Mouse (Mus musculus): Measurements from ENCODE around the gene Nfat5. TPM values are rescaled to one million over a fixed set of nuclear protein-coding genes. Genes with fewer than 3 reads are reported as not detected.
A peak's percentile ranks its signal among the peaks of the same experiment; 100 is the strongest.

The Nfat5 gene
- total RNA-seq (2021): 100 to 1,000 TPM in 1 of 2 experiments, 10 to 100 TPM in 1; 68.6 to 138 TPM
- long read RNA-seq, experiment 1, partial matches to known transcripts: 3 of 9 reads
- long read RNA-seq, experiment 1, other reads (novel, unspliced or antisense): 4 of 9 reads
- long read RNA-seq, experiment 2, full-length matches to known transcripts: 5 of 8 reads
- long read RNA-seq, experiment 2, partial matches to known transcripts: 0 of 8 reads
- long read RNA-seq, experiment 2, other reads (novel, unspliced or antisense): 3 of 8 reads

DNA sequence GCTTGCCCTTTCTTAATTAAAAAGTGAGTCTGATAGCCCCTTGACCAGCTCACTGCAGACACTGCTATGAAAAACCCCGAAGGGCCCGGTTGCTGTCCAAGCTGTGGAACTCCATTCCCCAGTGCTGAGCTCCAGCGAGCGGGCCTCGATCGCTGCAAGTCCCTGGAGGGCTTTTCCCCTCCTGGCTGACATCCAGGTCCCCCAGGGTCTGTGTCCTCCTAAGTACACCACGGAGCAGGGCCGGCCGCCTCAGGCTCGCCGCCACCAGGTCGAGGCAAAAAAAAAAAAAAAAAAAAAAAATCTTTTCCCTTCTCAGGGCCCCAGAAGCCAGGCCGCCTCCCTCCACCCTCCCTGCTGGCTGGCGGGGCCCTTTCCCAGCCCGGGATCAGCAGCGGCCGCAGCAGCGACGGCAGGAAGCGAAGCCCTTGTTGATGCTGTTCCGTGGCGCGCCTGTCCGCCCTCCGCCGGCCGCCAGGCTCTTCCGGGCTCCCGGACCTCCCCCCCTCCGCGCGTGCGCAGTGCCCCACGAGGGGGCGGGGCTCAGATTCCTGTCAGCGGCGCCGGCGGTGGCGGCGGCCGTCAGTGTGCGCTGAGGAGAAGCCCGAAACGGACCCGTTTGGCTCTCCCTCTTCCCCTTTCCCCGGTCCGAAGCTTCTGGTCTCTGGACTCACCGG lies at the start of gene Nfat5:
Gene Nfat5 (plus strand): TSS at position 543 of the 674 bp plus-strand sequence.
- DNase-seq: peak; percentile 99

DNA sequence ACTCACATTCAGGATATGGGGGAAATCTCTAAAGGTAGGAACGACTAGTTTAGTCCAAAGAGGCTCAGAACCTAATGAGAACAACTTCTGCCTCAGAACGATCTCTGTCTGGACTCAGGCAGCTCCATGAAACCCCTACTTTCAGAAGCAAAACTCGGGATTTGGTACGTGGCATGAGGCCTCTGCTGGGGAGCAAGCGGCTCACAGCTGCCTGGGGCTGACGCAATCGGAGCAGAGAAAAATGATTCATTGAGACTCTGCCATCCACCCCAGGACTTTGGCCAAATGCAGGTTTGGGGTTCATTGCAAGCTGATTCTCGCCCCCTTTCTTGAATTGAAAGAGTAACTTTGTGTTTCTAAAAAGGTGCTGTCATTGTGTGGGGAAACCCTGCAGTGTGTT lies 49.1 kb upstream of the Nfat5 start:
- DNase-seq: peak; percentile 56

DNA sequence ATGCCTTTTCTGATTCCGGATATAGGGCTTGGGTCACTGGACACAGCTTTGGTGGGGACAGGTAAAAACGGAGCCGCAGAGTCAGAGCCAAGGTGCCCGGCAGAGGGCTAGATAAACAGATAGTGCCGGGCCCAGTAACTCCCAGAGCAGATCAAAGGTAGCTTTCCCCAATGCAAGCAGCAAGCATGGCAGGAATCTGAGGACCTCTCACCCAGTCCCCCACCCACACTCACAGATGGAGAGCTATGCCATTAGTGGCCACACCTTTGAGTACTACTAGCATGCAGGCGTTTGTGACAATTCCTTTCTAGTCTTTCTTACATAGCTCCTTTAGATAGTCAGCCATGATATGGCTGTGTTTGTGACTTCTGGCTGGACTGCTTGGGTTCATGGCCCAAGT lies 44.8 kb upstream of the Nfat5 start:
- no peak for DNase-seq

DNA sequence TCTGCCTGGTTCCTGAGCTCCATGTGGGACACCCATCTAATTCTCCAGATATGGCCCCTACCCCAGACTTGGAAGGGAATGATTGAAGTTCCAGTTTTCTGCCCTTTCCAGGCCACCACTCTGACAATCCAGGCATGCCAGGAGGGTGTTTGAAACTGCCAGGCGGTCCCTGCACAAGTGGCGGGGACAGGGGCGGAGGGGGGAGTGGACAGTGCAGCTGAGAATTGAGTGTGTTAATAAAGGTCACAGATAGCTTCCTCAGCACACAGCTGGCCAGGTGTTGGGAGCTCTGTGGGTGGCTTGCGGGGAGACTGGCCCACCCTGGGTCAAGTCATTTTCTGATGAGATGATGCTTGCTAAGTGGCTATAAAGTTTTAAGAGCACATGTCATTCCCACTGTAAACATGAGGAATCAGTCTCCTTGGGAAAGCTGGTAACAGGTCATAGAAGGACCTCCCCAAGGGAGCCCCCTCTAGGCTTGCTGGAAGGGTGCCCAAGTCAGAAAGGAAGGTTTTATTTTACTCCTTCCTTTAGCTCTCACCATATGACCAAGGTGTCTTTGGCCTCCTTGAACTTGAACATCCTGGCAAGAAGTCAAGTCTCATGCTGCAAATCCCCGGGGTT lies 41.7 kb upstream of the Nfat5 start:
- DNase-seq: no peak

DNA sequence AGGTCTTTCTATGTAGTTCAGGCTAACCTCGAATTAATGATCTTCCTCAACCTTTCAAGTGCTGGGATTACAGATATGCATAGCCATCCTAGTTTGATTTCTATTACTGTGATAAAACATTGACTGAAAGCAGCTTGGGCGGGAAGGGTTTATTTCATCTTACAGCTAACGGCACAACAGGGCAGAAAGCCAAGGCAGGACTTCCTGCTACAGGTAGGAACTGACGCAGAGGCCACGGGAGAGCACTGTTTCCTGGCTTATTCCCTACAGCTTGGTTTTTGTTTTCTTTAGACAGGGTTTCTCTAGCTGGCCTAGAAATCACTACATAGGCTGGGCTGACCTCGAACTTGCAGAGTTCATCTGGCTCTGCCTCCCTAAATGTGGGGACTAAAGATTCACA lies 40.1 kb upstream of the Nfat5 start:
- no peak for DNase-seq

DNA sequence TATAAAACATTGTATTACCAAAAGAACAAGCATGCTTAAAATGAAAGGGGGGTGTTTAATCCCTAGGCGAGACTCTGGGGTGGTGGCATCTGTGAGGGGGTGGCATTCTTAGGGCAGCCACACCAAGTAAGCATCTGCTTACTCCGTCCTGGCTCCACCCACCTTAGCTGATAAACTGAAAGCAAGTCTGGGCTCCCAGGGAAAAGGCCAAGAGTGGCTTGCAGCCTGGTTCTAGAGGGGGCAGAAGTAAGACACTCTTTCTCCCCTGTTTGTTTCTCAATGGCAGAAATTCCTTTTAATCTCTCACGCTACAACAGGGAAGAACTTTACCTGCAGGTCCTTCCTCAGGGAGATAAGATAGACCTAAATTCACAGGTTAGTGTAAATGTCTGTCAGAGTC lies 38.9 kb upstream of the Nfat5 start:
- DNase-seq: peak; percentile 37

DNA sequence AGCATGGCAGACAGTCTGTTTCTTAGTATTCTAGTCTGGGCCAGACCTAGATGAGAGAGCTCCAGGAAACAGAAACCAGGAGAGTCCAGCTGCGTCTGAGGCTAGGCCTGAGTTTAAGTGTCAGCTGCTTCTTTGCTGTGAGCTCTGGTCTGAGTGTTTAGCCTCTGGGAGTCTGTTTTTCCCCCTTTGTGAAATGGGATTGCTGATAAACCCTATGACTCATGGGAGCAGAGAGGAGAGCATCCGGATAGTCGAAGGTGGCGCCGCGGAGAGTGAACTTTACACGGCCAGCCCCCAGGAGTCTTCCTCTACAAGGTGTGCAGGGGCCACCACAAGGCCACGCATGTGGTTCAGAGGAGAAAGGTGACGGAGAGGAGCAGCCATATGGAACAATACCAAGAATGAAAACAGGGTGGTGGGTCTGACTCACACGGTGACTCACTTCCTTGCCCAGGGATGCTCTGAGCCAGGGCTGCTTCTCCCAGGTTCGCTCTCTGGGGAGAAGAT lies 38.3 kb upstream of the Nfat5 start:
- peak; percentile 57 for DNase-seq

DNA sequence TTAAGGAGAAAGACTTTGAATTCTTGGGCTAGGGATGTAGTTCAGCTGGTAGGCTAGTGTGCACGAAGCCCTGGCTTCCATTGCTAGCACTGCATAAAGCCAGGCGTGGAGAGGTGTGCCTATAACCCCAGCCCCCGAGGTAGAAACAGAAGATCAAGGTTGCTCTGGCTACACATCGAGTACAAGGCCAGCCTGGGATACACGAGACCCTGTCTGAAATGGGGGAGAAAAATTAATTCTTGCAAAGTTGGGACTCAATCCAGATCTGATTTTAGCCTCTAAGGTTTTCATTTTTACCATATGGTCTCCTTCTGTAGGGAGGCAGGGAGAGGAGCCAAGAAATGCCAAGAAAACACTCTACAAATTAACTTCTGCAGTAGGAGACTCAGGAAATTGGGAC lies 36.0 kb upstream of the Nfat5 start:
- DNase-seq: no peak

DNA sequence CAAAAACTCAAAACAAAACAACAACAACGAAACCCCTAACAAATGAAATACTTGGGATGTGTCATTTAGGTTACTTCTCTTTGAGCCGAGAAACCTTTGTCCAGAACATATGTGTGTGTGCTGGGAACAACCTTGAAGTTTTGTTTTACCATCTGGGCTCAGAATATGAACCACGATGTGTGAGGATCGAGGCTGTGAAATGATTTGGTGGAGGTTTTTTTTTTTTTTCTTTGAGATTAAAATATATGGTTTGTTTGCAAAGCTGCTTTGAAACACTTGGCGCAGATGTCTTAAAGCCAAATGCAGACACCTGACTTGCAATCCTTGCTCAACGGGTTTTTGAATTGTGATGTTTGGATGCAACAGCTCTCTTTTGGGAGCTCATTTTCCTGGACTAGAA lies 33.1 kb upstream of the Nfat5 start:
- DNase-seq: no peak

DNA sequence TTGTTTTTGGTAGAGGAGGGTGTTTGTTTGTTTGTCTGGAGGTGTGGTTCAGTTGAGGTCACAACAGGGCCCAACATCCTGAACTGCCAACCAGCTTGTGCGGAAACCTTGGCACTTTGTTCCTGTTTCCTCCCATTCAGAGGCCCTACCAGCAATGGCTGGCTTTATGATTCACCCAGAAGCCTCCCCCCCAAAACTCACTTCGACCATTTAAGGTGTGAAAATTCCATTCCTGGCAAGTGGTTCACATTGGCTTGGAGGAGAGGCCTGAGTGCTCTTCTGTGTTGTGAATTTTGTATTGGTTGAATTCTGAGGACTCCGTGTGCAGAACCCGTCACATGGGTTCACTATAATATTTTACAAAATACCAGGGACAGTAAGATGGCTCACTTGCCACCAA lies 32.1 kb upstream of the Nfat5 start:
- no peak for DNase-seq

DNA sequence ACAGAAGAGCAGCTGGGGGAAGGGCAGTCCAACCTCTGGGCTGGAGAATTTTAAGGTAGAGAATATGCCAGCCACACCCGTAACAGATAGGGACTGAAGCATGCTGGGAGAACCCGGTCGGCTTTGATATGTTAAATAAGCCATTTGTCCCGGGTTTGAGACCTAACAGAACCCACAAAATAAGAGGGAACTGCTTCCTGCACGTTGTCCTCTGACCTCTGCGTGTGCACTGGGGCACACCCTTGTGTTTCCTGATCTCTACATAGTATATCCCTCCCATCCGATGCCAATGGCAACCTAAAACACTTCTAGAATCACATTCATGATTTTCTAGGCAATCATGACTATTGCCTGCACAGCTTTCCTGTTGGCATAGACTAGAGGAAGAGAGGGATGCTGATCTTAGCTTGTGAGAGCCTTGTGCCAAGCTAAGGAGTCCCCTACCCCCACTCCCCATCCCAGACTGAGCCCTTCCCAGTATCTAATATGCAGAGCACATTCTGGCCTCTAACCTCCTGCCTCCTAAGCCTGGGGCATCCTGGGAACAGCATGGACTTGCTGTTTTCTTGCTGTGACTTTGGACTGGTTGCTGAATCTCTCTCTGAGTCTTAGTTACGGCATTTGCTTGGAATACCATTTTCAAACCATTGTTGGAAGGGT lies 31.1 kb upstream of the Nfat5 start:
- no peak for DNase-seq

DNA sequence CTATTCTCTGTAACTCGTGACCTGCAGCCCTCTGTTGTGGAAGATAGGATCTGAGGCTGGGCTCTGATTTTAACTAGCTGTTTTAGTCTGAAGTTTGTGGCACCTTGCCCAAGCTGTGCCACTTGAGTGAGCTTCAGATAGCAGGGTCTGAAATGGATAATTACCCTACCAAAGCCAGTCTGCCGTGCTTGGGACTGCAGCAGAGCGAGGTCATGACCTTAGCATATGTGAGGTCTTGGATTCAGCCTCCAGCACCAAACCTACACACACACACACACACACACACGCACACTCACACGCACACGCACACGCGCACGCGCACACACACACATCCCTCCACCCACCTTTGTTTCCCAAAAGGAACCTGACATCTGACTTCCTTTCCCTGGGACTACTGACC lies 27.5 kb upstream of the Nfat5 start:
- DNase-seq: no peak

DNA sequence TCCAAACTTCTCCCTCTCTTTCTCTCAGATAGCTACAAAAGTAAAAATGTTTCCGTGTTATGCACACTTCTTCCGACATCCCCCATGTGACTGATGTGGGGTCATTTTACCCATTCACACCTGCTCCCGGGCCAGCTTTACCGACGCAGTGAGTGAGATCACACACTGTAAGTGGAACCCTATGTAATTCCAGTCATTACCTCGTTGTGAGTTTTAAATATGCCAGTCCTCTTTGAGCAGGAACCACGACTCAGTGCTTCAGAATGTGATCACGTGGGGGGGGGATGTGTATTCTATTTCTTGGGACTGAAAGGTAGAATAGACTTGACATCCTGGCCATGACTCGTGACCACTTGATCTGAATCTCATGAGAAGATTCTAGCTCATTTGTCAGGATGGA lies 24.8 kb upstream of the Nfat5 start:
- DNase-seq: no peak

DNA sequence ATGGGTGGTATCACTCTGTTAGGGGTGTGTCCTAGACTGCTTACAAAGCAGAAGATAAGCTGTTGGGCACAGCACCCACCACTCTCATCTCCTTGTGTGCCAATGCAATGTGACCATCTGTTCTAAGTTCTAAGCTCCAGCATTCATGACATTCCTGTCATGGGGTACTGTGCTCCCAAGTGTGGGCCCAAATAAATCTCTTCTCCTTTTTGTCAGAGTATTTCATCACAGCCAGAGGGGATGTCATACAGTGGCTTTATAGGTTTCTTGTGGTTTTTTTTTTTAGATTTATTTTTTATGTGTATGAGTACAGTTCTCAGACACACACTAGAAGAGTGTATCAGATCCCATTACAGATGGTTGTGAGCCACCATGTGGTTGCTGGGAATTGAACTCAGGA lies 24.1 kb upstream of the Nfat5 start:
- DNase-seq: no peak

DNA sequence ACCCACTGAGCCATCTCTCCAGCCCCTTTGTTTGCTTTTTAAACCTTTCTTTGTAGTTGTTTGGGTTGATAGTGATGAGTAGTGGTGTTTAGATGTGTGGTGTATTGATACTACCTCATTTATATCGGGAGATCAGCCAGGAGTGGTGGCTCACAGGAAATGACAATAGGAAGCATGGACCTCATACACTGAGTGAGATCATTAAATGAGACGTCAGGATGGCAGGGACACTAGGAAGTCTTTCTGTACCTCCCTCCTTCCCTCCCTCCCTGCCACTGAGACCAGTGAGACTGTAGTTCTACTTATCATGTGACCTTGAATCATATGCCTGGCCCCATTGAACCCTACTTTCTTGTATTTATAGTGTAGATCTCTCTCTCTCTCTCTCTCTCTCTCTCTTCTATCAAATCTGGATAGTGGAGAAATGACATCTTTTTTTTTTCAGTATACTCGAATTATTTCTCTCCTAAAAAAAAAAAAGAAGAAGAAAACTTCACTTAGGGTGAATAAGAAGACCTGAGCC lies 23.6 kb upstream of the Nfat5 start:
- no peak for DNase-seq

DNA sequence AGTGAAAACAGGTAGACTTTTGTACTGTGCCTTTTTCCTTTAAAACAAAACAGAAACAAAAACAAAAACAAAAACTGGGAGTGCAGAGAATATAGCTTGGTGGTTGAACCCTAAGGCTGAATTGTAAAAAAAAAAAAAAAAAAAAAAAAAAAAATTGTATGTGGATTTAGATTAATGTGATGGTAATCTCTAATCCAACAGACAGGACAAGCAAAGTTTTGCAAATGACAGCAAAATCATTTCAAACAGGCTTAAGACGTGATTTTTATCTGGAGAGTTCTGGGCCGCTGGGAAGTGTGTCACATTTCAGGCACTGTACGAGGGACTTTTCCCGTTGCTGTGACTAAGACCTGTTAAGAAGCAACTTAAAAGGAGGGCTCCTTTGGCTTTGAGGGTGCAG lies 23.0 kb upstream of the Nfat5 start:
- DNase-seq: no peak

DNA sequence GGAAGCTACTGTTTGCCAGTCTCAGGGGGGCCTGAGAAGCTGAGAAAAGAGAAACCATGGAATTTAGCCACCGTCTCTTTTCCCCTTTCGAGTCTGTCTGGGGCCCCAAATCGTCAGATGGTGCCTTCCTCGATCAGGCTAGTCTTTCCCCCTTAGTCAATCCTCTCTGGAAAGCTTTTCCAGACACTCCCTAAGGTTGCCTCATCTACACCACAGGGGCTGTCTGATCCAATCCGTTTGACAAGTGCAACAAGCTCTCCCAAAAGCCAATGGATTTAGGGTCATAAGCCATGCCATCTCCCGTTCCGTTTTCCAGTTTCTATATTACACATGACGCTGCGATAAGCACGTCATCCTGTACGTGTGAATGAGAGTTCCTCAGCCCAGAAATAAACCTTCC lies 22.5 kb upstream of the Nfat5 start:
- DNase-seq: no peak

DNA sequence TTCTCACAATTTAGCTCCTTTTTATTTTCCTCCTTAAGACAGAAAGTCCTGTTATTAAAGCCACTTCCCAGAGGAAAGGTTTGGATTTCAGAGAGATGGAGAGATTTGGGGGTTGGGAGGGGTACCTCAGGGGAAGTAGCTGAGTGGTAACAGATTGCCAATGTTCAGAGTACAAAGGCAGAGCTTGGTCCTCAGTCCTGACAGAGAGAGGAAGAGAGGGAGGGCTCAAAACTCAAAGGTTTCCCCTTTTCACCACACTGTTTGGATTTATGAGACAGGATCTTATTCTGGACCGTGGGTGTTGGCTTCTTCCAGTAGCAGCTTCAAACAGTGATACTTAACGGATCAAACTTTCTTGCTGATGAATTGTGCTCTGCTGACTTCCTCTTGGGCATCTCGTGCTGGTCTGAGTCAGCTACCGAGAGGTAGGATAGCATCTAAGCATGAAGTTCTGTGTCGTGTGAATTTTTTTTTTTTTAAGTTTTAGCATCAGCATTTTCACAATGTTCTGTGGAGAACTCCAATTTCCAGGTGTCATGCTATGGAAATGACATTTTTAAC lies 15.9 kb upstream of the Nfat5 start:
- DNase-seq: no peak

DNA sequence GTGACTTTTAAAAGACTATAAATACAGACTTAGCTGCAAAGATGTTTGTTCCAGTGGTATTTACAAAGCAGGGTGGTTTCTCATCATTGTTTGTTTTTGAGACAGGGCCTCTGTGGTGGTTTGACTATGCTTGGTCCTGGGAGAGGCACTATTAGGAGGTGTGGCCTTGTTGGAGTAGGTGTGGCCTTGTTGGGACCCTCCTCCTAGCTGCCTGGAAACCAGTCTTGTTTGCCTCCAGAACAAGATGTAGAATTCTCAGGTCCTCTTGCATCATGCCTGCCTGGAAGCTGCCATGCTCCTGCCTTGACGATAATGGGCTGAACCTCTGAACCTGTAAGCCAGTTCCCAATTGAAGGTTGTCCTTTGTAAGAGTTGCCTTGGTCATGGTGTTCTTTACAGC lies 14.7 kb upstream of the Nfat5 start:
- DNase-seq: no peak

DNA sequence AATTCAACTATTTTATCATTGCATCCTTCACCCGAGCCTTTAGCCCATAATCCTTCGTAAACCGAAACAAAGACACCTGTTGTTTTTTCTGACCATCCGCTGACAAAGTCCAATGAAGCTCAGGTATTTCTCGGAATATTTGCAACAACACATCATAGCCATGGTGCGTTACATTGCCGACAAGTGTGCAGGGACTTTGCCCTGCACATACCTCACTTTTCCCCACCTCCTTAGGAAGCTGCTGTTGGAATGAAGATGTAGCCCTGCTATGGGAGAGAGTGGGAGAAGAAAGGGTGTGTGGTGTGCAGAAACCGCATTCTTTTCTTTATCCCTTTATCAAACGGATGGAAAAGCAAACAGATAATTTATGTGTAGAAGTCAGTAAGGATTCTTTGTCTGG lies 6.6 kb upstream of the Nfat5 start:
- DNase-seq: no peak

DNA sequence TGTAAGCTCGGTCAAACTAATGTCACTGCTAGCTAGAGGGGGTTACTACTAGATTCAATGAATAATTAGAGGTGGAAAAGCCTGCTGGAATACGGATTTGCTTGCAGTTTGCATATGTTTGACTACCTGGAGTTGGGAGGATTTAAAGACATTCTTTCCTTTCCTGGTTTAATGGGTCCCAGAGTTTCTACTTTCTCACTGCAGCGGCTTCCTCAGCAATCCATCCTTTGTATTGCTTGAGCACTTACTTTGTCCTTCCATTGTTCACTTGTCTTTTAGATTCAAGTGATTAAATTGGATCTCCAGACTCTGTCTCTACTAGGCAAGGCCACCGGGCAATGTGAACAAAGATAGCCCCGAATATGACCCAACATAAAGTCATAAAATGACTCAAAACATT lies 5.7 kb upstream of the Nfat5 start:
- no peak for DNase-seq

DNA sequence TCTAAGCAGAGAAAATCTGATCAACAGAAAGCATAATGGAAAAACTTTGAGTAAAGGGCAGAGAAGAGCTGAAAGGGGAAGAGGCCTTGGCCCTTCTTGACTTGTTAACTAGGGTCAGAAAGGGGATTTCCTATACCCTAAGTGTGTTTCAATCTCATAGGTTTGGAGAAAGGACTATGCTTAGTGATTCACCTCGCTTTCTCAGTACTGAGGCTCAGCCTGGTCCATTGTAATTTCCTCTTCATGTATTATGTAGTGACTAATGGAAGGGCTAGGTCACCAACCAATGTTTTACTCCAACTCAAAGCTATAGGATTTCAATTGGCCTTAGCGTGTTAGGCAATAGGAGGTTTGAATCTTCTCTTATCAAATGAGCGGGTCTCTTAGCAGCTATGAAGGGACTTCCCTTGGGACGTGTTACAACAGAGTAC lies 2.1 kb upstream of the Nfat5 start:
- no peak for DNase-seq

Data from adrenal gland, postnatal 10 days (tissue).